Mouse (Mus musculus): ENCODE measurements around the gene Fam131b. TPM values are rescaled to one million over a fixed set of nuclear protein-coding genes. Genes with fewer than 3 reads are reported as not detected.

Fam131b gene
- total RNA-seq, 1 experiment, result 1.3 TPM

DNA sequence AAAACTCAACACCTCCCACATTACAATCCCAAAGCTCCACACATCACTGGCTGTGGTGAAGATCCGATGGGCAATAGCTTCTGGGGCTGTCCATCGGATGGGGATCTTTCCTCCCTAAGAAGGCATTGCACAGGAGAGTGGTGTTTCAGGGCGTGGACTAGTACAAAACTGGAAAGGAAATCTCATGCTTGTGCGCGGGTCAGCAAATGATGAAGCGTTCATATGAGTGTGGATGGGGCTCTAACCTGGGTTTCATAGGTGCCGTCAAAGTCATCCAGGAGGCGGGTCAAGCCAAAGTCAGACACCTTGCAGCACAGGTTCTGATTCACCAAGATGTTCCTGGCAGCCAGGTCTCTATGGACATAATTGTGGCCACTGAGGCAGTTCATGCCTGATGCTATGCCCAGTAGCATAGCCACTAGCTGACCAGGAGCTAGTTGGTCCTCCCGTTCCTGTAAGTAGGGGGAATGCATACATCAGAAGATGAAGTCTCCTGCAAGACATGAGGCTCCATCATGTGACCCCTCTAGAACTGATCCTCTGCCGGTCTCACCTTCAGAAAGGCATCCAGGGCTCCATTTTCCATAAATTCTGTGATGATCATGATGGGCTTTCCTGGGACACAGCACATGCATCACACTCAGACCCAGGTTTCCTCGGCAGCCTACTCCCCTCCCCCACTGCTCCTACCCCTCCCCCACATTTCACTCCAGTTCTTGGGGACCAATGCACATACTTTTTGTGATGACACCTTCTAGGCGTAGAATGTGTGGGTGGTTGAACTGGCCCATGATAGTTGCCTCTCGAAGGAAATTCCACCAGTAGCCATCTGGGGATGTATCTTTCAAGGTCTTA, 36.8 kb upstream of the Fam131b start:
- DNase-seq (ENCODE audit: low read depth, low spot score), result no peak
- TF ChIP-seq ZC3H11A (IDR thresholded peaks at IDR 0.05; ENCODE audit: borderline replicate concordance, low read depth, low read length) (no peak), CHD2 (IDR thresholded peaks at IDR 0.05; ENCODE audit: low read depth, low read length) (no peak), HCFC1 (IDR thresholded peaks at IDR 0.05; ENCODE audit: borderline replicate concordance, insufficient read depth, low read length) (no peak)
- Histone ChIP-seq H3K4me1 (ENCODE audit: control insufficient read depth in 2 of 2, insufficient read depth in 2 of 2, low read length in 2 of 2, poor library complexity in 1 of 2) (peaks cover 0 to 2% of the 10 kb centered on the region in 2 experiments; a peak in 1 of 4 replicates), H3K9me3 (ENCODE audit: control insufficient read depth, insufficient read depth, low read depth, low read length) (no peaks in the 10 kb centered on the region), H3K27ac (ENCODE audit: insufficient read depth, low read depth, low read length, poor library complexity, severe bottlenecking) (no peak overlapping the region), H3K4me3 (ENCODE audit: insufficient read depth in 1 of 2, low read depth in 1 of 2, low read length in 2 of 2, poor library complexity in 1 of 2, severe bottlenecking in 1 of 2) (no peak overlapping the region), H3K36me3 (ENCODE audit: control insufficient read depth, insufficient read depth, low read length, poor library complexity, severe bottlenecking) (peaks cover 21% of the 10 kb centered on the region; the same call in 1 of the 2 replicates), H3K9ac (ENCODE audit: insufficient read depth, low read depth, low read length, poor library complexity, severe bottlenecking) (no peak overlapping the region)
- in situ Hi-C loops (cut with MboI; ENCODE audit: low sequenced_read_pairs in 2 of 2, unreplicated experiment in 2 of 2), result no loop called here

DNA sequence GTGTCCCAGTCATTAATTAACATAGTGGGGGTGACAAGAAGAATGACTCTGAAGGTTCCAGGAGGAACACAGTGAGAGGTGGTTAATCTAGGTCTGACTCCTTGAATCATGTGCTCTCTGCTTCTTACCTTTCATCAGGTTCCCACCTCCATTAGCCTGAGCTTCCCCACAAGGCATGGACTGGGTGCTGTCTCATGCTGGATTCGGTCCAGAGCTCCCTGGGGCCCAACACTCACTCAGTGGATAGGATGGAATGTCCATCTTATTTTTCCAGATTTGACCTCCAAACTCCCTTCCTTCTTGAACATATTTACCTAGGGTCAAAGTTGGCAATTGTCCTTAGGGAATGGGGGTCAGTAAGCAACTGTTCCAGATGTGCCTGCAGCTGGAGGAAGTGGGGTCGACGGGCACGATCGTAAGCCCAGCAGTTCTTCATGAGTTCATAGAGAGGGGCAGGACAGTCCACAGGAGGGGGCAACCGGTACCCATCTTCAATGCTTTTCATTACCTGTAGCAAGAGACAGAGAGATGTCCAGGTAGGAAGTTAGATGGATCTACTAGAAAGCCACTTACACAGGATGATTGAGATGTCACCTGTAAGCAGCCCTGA, 35.9 kb upstream of the Fam131b start:
- TF ChIP-seq HCFC1 (IDR thresholded peaks at IDR 0.05; ENCODE audit: borderline replicate concordance, insufficient read depth, low read length), result no peak
- no peak for TF ChIP-seq MAFK (IDR thresholded peaks at IDR 0.05; ENCODE audit: insufficient read depth, low read depth, low read length)
- no peak for TF ChIP-seq ZNF384 (IDR thresholded peaks at IDR 0.05; ENCODE audit: low read depth, low read length)
- no peak for TF ChIP-seq CHD2 (IDR thresholded peaks at IDR 0.05; ENCODE audit: low read depth, low read length)
- TF ChIP-seq ZC3H11A (IDR thresholded peaks at IDR 0.05; ENCODE audit: borderline replicate concordance, low read depth, low read length), result no peak
- Histone ChIP-seq H3K27ac (ENCODE audit: insufficient read depth, low read depth, low read length, poor library complexity, severe bottlenecking) (no peak overlapping the region), H3K36me3 (ENCODE audit: control insufficient read depth, insufficient read depth, low read length, poor library complexity, severe bottlenecking) (peaks cover 19% of the 10 kb centered on the region; the same call in 1 of the 2 replicates), H3K4me1 (ENCODE audit: control insufficient read depth in 2 of 2, insufficient read depth in 2 of 2, low read length in 2 of 2, poor library complexity in 1 of 2) (peaks cover 0 to 2% of the 10 kb centered on the region in 2 experiments; a peak in 1 of 4 replicates), H3K9ac (ENCODE audit: insufficient read depth, low read depth, low read length, poor library complexity, severe bottlenecking) (no peak overlapping the region), H3K4me3 (ENCODE audit: insufficient read depth in 1 of 2, low read depth in 1 of 2, low read length in 2 of 2, poor library complexity in 1 of 2, severe bottlenecking in 1 of 2) (no peak overlapping the region), H3K9me3 (ENCODE audit: control insufficient read depth, insufficient read depth, low read depth, low read length) (no peaks in the 10 kb centered on the region)
- in situ Hi-C loops (cut with MboI; ENCODE audit: low sequenced_read_pairs in 2 of 2, unreplicated experiment in 2 of 2), result no loop called here
- no peak for DNase-seq (ENCODE audit: low read depth, low spot score)

GRCm38 (mm10) chr6:42359364-42360147, 35.1 kb upstream of the Fam131b start:
- TF ChIP-seq MAFK (IDR thresholded peaks at IDR 0.05; ENCODE audit: insufficient read depth, low read depth, low read length) (no peak), ZNF384 (IDR thresholded peaks at IDR 0.05; ENCODE audit: low read depth, low read length) (no peak), ZC3H11A (IDR thresholded peaks at IDR 0.05; ENCODE audit: borderline replicate concordance, low read depth, low read length) (no peak), HCFC1 (IDR thresholded peaks at IDR 0.05; ENCODE audit: borderline replicate concordance, insufficient read depth, low read length) (no peak), CHD2 (IDR thresholded peaks at IDR 0.05; ENCODE audit: low read depth, low read length) (no peak)
- in situ Hi-C loops (cut with MboI; ENCODE audit: low sequenced_read_pairs in 2 of 2, unreplicated experiment in 2 of 2), result no loop called here
- no peak overlapping the region for H3K27ac ChIP-seq (ENCODE audit: insufficient read depth, low read depth, low read length, poor library complexity, severe bottlenecking)
- no peak overlapping the region for H3K4me3 ChIP-seq (ENCODE audit: insufficient read depth in 1 of 2, low read depth in 1 of 2, low read length in 2 of 2, poor library complexity in 1 of 2, severe bottlenecking in 1 of 2)
- H3K9ac ChIP-seq (ENCODE audit: insufficient read depth, low read depth, low read length, poor library complexity, severe bottlenecking), result no peak overlapping the region
- H3K4me1 ChIP-seq (ENCODE audit: control insufficient read depth in 2 of 2, insufficient read depth in 2 of 2, low read length in 2 of 2, poor library complexity in 1 of 2), result peaks cover 0 to 2% of the 10 kb centered on the region in 2 experiments; a peak in 1 of 4 replicates
- no peak for DNase-seq (ENCODE audit: low read depth, low spot score)
- peaks cover 17% of the 10 kb centered on the region; the same call in 1 of the 2 replicates for H3K36me3 ChIP-seq (ENCODE audit: control insufficient read depth, insufficient read depth, low read length, poor library complexity, severe bottlenecking)
- no peaks in the 10 kb centered on the region for H3K9me3 ChIP-seq (ENCODE audit: control insufficient read depth, insufficient read depth, low read depth, low read length)

DNA sequence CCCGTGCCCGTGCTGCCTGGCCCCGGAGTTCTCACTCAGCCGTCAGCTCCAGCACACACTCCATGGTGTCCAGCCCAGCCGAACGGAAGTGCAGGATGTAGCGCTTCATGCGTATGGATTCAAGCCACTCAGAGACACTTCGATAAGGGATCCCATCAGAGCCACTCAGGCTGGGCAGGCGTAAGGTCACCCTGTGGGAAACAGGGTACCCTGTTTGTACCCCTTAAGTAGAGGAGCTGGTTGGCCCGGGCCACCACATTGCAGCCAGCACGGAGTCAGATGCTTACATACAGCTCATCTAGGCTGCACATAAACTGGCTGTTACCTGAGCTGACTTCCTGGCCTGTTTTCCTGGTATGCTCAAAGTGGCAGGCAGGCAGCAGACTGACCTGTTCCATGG, 34.5 kb upstream of the Fam131b start:
- H3K36me3 ChIP-seq (ENCODE audit: control insufficient read depth, insufficient read depth, low read length, poor library complexity, severe bottlenecking), result peaks cover 15% of the 10 kb centered on the region; the same call in 1 of the 2 replicates
- DNase-seq (ENCODE audit: low read depth, low spot score), result no peak
- no peak for TF ChIP-seq HCFC1 (IDR thresholded peaks at IDR 0.05; ENCODE audit: borderline replicate concordance, insufficient read depth, low read length)
- TF ChIP-seq ZC3H11A (IDR thresholded peaks at IDR 0.05; ENCODE audit: borderline replicate concordance, low read depth, low read length), result no peak
- no peak for TF ChIP-seq ZNF384 (IDR thresholded peaks at IDR 0.05; ENCODE audit: low read depth, low read length)
- TF ChIP-seq CHD2 (IDR thresholded peaks at IDR 0.05; ENCODE audit: low read depth, low read length), result no peak
- no peak for TF ChIP-seq MAFK (IDR thresholded peaks at IDR 0.05; ENCODE audit: insufficient read depth, low read depth, low read length)
- peaks cover 0 to 2% of the 10 kb centered on the region in 2 experiments; a peak in 1 of 4 replicates for H3K4me1 ChIP-seq (ENCODE audit: control insufficient read depth in 2 of 2, insufficient read depth in 2 of 2, low read length in 2 of 2, poor library complexity in 1 of 2)
- no peak overlapping the region for H3K9ac ChIP-seq (ENCODE audit: insufficient read depth, low read depth, low read length, poor library complexity, severe bottlenecking)
- in situ Hi-C loops (cut with MboI; ENCODE audit: low sequenced_read_pairs in 2 of 2, unreplicated experiment in 2 of 2), result no loop called here
- no peaks in the 10 kb centered on the region for H3K9me3 ChIP-seq (ENCODE audit: control insufficient read depth, insufficient read depth, low read depth, low read length)
- no peak overlapping the region for H3K27ac ChIP-seq (ENCODE audit: insufficient read depth, low read depth, low read length, poor library complexity, severe bottlenecking)
- no peak overlapping the region for H3K4me3 ChIP-seq (ENCODE audit: insufficient read depth in 1 of 2, low read depth in 1 of 2, low read length in 2 of 2, poor library complexity in 1 of 2, severe bottlenecking in 1 of 2)
